Mouse (Mus musculus): ENCODE measurements around the gene Fzd5. TPM values are rescaled to one million over a fixed set of nuclear protein-coding genes. Genes with fewer than 3 reads are reported as not detected.
A peak's percentile ranks its signal among the peaks of the same experiment; 100 is the strongest.

The Fzd5 gene
- total RNA-seq, 2 experiments from 2014 or later, result 0.93 to 1.4 TPM

DNA sequence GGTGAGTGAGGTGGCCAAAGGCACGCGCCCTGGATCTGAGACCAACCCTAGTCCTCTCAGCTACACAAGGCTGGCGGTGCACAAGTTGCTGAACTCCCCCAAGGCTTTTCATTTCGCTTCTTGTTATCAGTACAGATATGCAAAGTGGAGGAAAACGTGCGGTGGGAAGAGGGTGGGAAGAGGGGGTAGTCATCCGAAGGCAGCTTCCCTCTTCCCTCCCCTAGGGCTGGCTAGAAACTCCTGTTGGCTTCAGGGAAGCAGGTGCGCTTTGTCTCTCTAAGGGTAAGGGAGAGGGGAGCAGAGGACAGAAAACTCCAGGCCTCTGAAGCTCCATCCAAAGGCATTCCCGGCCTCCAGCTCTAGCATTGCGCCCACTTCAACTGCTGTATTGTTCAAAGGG lies 5.4 kb downstream of the Fzd5 start:
- Histone ChIP-seq H3K27ac (no peak overlapping the region), H3K4me3 (no peak overlapping the region)
- TF ChIP-seq CTCF (IDR thresholded peaks at IDR 0.05), result no peak
- intact Hi-C loops (cut with DNase I), result loop anchor here (5.0 kb wide), 1 partner anchor 255 kb away; no protein-coding TSS in a partner anchor
- no peak for DNase-seq (ENCODE audit: extremely low spot score in 1 of 2, low spot score in 2 of 2)

DNA sequence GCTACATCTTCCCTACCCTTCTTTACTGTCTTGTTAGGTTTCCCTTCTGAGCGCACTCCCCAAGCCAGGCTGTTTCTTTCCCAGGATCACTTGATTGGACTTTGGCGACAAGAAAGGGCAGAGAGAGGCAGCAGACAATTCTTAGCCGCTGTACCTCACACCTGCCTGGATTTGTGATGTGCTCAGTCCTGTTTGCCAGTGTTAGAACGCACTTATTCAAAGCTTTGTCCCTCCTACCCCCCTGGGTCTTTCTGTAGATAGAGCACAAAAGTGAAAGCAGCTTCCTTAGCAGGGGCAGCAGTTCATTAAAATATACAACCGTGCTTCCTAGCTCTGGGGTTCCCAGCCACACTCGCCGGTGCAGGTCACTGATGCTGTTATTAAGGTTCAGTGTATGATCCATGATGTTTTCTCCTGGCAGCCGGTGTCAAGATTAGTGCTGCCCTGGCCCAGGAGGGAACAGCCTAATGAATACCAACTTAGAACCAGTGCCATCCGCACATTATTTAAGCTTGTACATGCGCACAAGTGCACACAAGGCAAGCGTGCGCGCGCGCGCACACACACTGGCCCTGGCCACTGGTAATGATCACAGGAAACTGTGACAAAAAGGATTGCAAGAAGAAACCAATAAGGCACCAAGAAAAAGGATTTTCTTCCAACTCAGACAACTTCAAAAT lies 6.1 kb downstream of the Fzd5 start:
- H3K27ac ChIP-seq, result no peak overlapping the region
- no peak overlapping the region for H3K4me3 ChIP-seq
- DNase-seq (ENCODE audit: extremely low spot score in 1 of 2, low spot score in 2 of 2), result no peak
- intact Hi-C loops (cut with DNase I), result loop anchor here (5.0 kb wide), 1 partner anchor 256 kb away; no protein-coding TSS in a partner anchor
- no peak for TF ChIP-seq CTCF (IDR thresholded peaks at IDR 0.05)

DNA sequence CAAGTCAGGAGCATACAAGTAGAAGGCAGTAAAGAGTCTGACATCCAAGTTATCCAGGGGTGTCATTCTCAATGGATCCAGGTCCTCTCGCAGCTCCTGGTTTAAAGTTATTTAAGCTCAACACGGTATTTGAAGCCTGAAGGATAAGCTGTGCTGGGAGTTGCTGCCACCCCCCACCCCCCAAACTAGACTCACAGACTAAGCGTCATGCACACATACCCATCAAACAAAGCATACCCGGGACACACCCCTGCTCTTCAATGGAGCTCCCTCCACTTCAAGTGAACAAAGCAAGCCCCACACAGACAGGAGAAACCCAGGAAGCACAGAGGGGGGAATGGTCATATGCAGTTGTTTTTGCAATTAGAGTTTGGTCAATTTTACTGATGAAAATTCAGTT lies 7.5 kb downstream of the Fzd5 start:
- DNase-seq (ENCODE audit: extremely low spot score in 1 of 2, low spot score in 2 of 2), result no peak
- no peak overlapping the region for H3K27ac ChIP-seq
- intact Hi-C loops (cut with DNase I), result loop anchor here (5.0 kb wide), 1 partner anchor 257 kb away; no protein-coding TSS in a partner anchor
- H3K4me3 ChIP-seq, result no peak overlapping the region
- no peak for TF ChIP-seq CTCF (IDR thresholded peaks at IDR 0.05)

DNA sequence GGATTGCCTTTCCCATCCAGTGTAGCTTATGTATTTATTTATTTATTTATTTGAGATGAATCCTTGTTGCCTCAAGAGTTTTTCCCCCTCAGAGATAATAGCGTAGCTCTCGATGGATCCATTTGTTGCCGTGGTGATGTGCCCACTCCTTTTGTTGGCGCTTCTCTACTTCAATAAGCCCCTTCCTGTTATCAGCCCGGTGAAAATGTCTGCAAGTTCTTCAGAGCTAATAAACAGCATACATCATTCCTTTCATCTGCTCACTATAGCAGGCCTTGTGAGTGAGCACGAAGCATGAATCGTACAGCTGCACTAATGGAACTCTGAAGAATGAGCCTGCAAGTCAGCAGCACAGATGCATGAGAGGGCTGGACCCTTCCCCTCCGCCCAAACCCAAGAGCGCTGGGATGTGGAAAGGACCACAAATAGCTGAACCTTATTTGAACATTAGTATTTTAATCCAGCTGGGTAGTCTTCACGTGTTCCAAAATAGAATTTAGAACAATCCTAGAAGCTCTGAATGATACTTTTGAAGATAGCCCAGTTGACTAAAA lies 16.4 kb downstream of the Fzd5 start:
- Histone ChIP-seq H3K27ac (no peak overlapping the region), H3K4me3 (no peak overlapping the region)
- TF ChIP-seq CTCF (IDR thresholded peaks at IDR 0.05), result no peak
- intact Hi-C loops (cut with DNase I), result no loop called here
- no peak for DNase-seq (ENCODE audit: extremely low spot score in 1 of 2, low spot score in 2 of 2)

DNA sequence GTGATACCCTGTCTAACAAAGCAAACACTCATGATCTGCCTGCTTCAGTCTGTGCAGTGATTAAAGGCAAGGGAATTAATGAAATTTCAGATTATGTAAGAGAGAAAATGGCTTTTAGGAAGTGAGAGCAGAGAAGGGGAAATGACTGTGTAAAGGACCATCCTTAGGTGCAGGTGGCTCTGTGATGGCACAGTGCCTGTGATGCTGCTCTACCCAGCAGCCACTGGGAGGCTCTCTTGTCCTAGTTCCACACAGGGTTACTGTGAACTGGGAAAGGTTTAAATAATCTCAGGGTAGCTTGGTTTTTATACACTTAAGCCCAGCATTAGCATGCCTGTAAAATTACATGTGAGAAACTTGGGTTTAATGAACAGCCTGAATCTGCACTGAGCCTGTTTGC lies 20.0 kb downstream of the Fzd5 start:
- peak; percentile 46 to 62 for DNase-seq (ENCODE audit: extremely low spot score in 1 of 2, low spot score in 2 of 2)
- peak; percentile 80 for TF ChIP-seq CTCF (IDR thresholded peaks at IDR 0.05)
- intact Hi-C loops (cut with DNase I), result loop anchor here (2.0 to 10.0 kb wide), 5 partner anchors 201 to 953 kb away; partner anchors contain the start of gene 4933402D24Rik
- Histone ChIP-seq H3K4me3 (no peak overlapping the region), H3K27ac (no peak overlapping the region)

DNA sequence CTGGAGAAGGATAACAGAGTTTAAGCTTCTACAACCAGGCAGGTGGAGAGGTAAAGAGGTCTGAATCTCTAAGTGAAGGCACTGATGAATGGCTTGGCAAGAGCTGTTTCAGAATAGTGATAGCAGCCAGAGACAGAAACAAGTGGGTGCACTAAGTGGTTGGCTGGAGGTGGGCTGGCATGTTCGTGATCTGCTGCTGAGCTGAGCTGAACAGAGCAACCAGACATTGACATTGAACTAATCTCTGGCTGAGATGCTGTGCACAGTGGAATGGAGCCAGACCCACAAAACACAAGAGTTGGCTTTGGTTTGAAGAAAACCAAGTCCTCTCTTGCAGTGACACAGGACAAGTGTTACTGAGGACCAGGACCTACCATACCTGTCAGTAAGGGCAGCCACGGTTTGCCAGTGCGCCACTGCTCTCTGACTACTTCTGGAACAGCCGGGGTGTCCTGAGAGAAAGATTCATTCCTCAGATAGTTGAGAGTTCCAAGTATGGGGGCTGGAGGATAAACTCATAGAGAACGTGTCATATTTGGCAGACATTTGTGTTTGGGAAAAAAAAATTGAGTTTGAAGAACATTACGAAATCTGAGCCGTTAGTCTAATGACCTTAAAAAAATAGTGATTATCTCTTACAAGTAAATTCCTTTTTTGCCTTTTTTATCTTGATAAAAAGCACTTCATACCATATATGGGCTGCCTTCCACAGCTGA lies 20.8 kb downstream of the Fzd5 start:
- no peak for DNase-seq (ENCODE audit: extremely low spot score in 1 of 2, low spot score in 2 of 2)

DNA sequence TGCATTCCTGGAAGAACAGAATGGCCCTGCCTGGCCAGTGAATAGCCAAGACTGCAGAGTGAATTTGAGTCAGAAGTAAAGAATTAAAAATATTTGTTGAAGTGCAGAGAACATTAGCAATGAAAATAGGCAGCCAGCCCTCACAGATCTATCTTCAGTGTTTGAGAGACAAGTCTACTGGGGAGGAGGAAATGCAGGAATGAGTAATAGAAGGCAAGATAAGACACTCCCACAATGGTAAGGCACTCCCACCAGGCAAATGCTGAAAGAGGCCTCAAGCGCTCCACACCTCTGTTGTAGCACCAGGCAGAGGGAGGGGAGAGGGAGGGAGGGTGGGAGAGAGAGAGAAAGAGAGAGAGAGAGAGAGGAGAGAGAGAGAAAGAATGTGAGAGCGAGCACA lies 22.1 kb downstream of the Fzd5 start:
- no peak for DNase-seq (ENCODE audit: extremely low spot score in 1 of 2, low spot score in 2 of 2)
- intact Hi-C loops (cut with DNase I), result loop anchor here (10.0 kb wide), 2 partner anchors 459 to 951 kb away; partner anchors contain the start of gene 4933402D24Rik
- Histone ChIP-seq H3K27ac (no peak overlapping the region), H3K4me3 (no peak overlapping the region)
- TF ChIP-seq CTCF (IDR thresholded peaks at IDR 0.05), result no peak

More for the DNA sequence above, 20.8 kb downstream of the Fzd5 start:
- no peak overlapping the region for H3K27ac ChIP-seq
- H3K4me3 ChIP-seq, result no peak overlapping the region
- TF ChIP-seq CTCF (IDR thresholded peaks at IDR 0.05), result no peak
- intact Hi-C loops (cut with DNase I), result loop anchor here (2.0 to 10.0 kb wide), 5 partner anchors 202 to 952 kb away; partner anchors contain the start of gene 4933402D24Rik

DNA sequence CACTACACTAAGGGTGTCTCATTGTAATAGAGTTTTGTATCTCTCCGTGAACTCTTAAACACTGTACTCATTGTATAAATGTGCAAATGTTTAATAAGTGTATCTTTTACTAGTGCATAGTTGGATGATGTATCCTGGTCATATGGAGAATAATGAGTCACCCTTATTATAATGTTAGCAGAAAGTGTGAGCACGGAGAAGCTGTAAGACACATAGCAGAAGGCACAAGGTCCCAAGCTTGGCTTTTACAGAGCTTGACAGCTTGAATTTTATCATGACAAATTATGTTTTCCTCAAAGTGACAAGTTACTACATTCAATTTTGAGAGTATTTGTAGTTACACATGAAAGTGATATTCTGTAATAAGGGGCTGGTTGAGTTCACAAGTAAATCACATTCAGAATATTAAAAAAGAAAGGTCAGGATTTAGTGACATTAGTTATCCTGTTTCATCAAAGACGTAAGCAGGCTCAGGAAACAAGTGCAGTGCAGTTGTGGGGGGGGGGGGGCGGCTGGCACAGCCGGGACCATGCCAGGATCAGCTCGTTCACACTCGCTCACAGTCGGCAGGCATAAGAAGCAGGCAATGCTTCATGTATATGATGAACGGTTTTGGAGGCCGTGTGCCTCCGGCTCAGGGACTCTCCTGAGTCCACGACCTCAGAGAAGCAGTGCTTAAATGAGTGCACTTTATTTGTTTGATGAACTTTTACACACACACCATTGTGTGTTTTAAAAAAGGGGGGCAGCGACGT lies 25.4 kb downstream of the Fzd5 start:
- intact Hi-C loops (cut with DNase I), result loop anchor here (10.0 kb wide), 2 partner anchors 463 to 947 kb away; partner anchors contain the start of gene 4933402D24Rik
- no peak for DNase-seq (ENCODE audit: extremely low spot score in 1 of 2, low spot score in 2 of 2)
- Histone ChIP-seq H3K4me3 (no peak overlapping the region), H3K27ac (no peak overlapping the region)
- TF ChIP-seq CTCF (IDR thresholded peaks at IDR 0.05), result no peak

DNA sequence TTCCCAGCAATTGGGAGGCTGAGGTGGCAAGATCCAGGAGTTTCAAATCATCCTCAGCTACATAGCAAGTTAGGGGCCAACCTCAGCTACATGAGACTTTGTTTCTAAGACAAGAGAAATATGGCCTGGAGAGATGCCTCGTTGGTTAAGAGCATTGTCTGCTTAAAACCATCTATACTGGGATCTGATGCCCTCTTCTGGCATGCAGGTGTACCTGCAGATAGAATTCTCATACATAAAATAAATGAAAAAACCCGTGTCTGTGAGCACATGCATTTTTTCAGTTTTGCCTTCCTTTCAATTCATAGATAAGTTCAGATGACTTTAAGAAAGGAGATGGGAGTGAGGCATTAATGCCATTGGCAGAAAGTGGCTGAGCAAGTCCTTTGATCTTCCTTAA lies 27.7 kb downstream of the Fzd5 start:
- Histone ChIP-seq H3K27ac (no peak overlapping the region), H3K4me3 (no peak overlapping the region)
- peak; percentile 80 for TF ChIP-seq CTCF (IDR thresholded peaks at IDR 0.05)
- intact Hi-C loops (cut with DNase I), result loop anchor here (1.0 to 10.0 kb wide), 5 partner anchors 93 to 1051 kb away; partner anchors contain the start of genes 4933402D24Rik, Fastkd2, Mdh1b and Mettl21a
- no peak for DNase-seq (ENCODE audit: extremely low spot score in 1 of 2, low spot score in 2 of 2)

DNA sequence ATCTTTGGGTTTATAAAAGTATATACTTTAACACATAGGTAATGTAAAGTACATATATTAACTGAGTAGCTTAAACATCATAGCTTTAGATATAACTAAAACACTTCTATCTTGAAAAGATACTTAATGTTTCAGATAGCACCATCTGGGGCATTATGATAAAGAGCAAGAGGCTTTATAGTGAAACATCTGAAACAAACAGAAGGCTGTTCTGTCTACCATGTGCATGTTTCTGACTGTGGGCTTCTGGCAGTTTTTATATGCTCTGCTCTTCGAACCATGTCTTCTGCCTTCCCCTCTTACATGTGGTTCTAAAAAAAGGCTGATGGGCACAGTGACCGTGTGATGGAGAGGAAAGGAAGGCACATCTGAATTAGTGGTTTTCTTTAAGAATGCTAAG lies 30.9 kb downstream of the Fzd5 start:
- no peak for TF ChIP-seq CTCF (IDR thresholded peaks at IDR 0.05)
- H3K27ac ChIP-seq, result no peak overlapping the region
- DNase-seq (ENCODE audit: extremely low spot score in 1 of 2, low spot score in 2 of 2), result no peak
- no peak overlapping the region for H3K4me3 ChIP-seq
- intact Hi-C loops (cut with DNase I), result loop anchor here (10.0 kb wide), 1 partner anchor 972 kb away; the partner anchor contains the start of genes Fastkd2 and Mdh1b

DNA sequence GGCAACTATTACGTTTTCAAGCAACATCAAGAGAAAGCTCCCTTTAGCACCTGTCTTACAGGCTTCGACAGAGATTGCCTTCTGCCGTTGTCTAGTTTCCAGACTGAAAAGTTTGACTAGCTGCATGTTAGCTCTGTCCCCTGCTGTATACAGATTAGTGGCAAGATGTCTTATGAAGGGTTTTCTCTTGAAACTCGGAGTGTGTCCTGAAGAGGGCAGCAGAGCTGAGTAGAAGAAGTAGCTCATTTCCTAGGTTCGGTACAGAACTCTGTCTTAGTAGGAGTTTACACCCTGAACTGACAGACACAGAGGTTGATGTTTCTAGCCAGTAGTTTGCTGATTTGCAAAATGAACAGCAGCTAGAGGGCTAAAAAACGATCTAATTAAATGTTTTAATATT lies 32.3 kb downstream of the Fzd5 start:
- Histone ChIP-seq H3K4me3 (no peak overlapping the region), H3K27ac (no peak overlapping the region)
- TF ChIP-seq CTCF (IDR thresholded peaks at IDR 0.05), result peak; percentile 69
- intact Hi-C loops (cut with DNase I), result loop anchor here (10.0 kb wide), 1 partner anchor 970 kb away; the partner anchor contains the start of genes Fastkd2 and Mdh1b
- peak; percentile 63 to 67 for DNase-seq (ENCODE audit: extremely low spot score in 1 of 2, low spot score in 2 of 2)
